Mouse (Mus musculus) embryonic facial prominence, embryonic 15.5 days (tissue): ENCODE data around the gene Rbm20. TPM values are rescaled to one million over a fixed set of nuclear protein-coding genes. Genes with fewer than 3 reads are reported as not detected.
"Not testable (repeated sequence)": the region's sequence is repeated elsewhere in the genome, so short reads cannot be mapped to it uniquely, and the experiment has no call there.

Source experiments
- ATAC-seq: fragments of 200-750 bp; cut with Nextera tagmentation; 2 replicates; pipeline ENCODE4 v1.8.0; 2017; ENCODE audit warnings: low read depth, moderate TSS enrichment; ENCODE audit not compliant: insufficient number of reproducible peaks, low FRiP score, low TSS enrichment
- H3K27ac ChIP-seq: fragments of 300-500 bp; sonication (generic); replicated peaks from 2 replicates; pipeline ENCODE4 v1.5.1; 2015; ENCODE audit warnings: mild to moderate bottlenecking, inconsistent platforms
- H3K27me3 ChIP-seq: fragments of 300-500 bp; sonication (generic); 2 replicates; pipeline ENCODE4 v1.6.1; 2015; ENCODE audit warnings: inconsistent platforms
- H3K36me3 ChIP-seq: fragments of 300-500 bp; sonication (generic); 2 replicates; pipeline ENCODE4 v1.6.1; 2015; ENCODE audit warnings: mild to moderate bottlenecking, inconsistent platforms
- H3K4me1 ChIP-seq: fragments of 300-500 bp; sonication (generic); 2 replicates; pipeline ENCODE4 v1.6.1; 2015; ENCODE audit warnings: inconsistent platforms
- H3K4me2 ChIP-seq: fragments of 300-500 bp; sonication (generic); replicated peaks from 2 replicates; pipeline ENCODE4 v1.6.1; 2015; ENCODE audit warnings: mild to moderate bottlenecking, inconsistent platforms
- H3K4me3 ChIP-seq: fragments of 300-500 bp; sonication (generic); replicated peaks from 2 replicates; pipeline ENCODE4 v1.5.1; 2015; ENCODE audit warnings: mild to moderate bottlenecking, inconsistent platforms
- H3K9ac ChIP-seq: fragments of 300-500 bp; sonication (generic); 2 replicates; pipeline ENCODE4 v1.6.1; 2015; ENCODE audit warnings: inconsistent platforms
- H3K9me3 ChIP-seq: fragments of 300-500 bp; sonication (generic); replicated peaks from 2 replicates; pipeline ENCODE4 v1.6.1; 2016; ENCODE audit warnings: inconsistent platforms
- WGBS: fragments of 180-500 bp; shearing (Covaris S2); methylation state at CpG from one replicate; pipeline ENCODE4 v1.1.7; 2015; 5-methylcytosine and 5-hydroxymethylcytosine counted together
- polyA plus RNA-seq: library from polyadenylated mRNA; unstranded; fragments of >200 nt; fragmentation: Nextera tagmentation; extraction: Ambion mirVana; gene quantifications from 2 replicates; pipeline ENCODE4 v1.2.1, GENCODE M21; 2015

The Rbm20 gene
- polyA plus RNA-seq, 1 experiment from 2014 or later, result 5.5 TPM

DNA sequence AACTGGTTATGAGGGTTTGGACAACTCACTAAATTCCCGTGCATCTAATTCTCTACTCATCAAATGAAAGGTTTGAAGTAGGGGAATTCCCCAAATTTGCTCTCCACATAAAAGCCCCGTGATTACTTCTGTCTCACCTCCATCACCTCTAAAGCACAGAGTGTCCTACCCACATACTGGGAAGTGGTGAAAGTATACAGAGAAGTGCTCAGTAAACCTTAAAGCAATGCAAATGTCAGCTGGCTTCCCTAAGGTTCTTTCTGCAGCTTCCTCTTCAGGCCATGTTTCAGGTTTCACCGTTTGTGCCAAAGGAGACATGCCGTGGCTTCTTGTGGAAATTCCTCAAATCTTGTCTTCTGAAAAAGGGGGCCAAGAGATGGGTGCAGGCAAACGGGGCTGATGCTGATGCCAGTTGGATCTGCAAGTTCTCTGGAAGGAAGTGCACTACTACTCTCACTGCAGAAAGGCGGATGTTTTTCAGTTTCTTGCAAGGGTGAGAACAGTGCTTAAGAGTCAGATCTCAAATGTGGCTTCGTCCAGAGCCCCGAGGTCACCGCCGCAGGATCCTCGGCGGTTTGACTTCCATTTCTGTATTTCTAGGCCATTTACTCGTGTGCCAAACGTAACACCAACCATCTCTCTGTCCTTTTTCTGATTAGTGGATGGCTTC, 223.0 kb downstream of the Rbm20 start:
- H3K36me3 ChIP-seq, result no peaks in the 10 kb centered on the region
- no peak for ATAC-seq
- no peak overlapping the region for H3K4me2 ChIP-seq
- peaks cover 45% of the 10 kb centered on the region for H3K4me1 ChIP-seq
- WGBS, result 73% methylated on average over 14 of the region's 14 CpGs
- 0 out of 2 replicates have a peak overlapping the region, but pooled peaks have one; percentile 24 for H3K27ac ChIP-seq
- H3K9ac ChIP-seq, result no peak overlapping the region
- H3K27me3 ChIP-seq, result no peaks in the 10 kb centered on the region
- H3K4me3 ChIP-seq, result no peak overlapping the region
- no peaks in the 10 kb centered on the region for H3K9me3 ChIP-seq

DNA sequence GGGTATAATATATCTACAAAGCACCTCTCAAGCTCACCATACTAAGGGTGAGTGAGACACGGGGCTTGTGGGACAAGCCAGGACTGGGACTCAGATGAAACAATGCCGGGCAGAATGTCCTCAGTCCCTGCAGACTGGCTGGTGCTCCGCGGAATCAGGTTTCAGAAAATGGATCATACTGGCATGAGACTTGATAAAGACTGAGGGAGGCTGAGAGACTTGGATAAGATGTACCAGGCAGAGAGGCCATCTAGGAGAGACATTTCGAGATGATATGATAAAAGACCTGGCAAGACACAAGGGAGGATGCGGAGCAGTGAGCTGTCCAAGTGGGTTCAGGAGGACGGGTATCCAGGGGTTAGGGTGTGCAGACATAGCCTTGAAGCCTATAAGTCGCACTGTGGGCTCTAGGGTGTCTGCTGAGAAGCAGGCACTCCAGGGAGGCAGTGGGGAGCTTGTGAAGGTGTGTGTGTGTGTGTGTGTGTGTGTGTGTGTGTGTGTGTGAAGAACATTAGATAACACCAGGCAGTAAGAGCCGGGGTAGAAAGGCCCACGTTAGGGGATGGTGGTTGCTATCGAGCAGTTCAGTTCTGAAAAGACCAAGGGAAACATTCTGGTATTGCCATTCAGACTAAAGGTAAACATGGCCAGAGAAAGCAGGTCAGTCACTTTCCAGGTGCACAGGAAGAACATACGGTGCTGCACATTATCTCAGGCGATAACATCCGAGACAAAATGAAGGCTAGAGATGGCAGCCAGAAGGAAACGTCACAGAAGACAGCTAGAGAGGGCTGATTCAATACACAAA, 225.0 kb downstream of the Rbm20 start:
- H3K9ac ChIP-seq, result no peak overlapping the region; the same call in 1 of the 2 replicates
- H3K27me3 ChIP-seq, result no peaks in the 10 kb centered on the region
- peak overlapping the region; percentile 95 for H3K27ac ChIP-seq
- peak overlapping the region; percentile 79 for H3K4me2 ChIP-seq
- no peaks in the 10 kb centered on the region for H3K9me3 ChIP-seq
- no peaks in the 10 kb centered on the region for H3K36me3 ChIP-seq
- peak overlapping the region; percentile 98 for H3K4me3 ChIP-seq
- 52% methylated on average over 15 of the region's 15 CpGs for WGBS
- no peak for ATAC-seq
- H3K4me1 ChIP-seq, result peaks cover 44% of the 10 kb centered on the region

DNA sequence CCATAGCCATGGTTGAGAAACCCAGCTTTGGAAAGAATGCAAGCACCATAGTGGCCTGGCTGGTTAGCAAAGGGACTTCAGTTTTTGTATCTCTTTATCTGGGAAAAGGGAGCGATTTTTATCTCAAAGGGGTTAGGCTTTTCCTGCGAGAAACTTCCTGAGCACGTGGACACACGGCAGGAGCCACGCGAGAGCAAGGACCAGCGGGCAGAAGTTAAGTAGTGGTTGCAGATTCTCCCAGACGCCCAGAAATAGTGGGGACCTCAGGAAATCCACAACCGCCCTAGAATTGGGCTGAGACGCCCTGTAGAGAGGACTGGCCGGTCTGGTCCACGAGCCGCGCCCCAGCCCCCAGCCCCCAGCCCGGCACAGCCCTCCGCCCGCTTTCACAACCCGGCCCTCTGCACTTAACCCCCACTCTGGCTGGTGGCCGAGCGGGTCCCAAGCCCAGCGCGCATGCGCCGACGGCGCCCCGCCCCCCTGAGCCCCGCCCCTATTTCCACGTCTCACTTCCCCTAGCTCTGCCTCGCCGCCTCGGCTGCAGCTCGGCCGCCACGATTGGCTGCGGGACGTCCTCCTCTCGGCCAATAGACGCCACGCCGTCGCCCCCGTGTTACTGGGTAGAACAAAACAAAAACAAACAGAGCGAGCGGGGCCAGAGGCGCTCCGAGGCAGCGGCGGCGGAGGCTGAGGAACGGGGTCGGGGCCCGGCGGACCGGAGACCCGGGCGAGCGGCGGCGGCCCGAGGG, 225.8 kb downstream of the Rbm20 start:
- peak; percentile 97 for ATAC-seq
- Histone ChIP-seq H3K27ac (peak overlapping the region; percentile 95), H3K9ac (peak overlapping the region; percentile 86), H3K9me3 (no peaks in the 10 kb centered on the region), H3K4me1 (peaks cover 42% of the 10 kb centered on the region), H3K4me2 (peak overlapping the region; percentile 79), H3K27me3 (no peaks in the 10 kb centered on the region), H3K4me3 (peak overlapping the region; percentile 98), H3K36me3 (no peaks in the 10 kb centered on the region)
- 1% methylated on average over 54 of the region's 61 CpGs for WGBS

DNA sequence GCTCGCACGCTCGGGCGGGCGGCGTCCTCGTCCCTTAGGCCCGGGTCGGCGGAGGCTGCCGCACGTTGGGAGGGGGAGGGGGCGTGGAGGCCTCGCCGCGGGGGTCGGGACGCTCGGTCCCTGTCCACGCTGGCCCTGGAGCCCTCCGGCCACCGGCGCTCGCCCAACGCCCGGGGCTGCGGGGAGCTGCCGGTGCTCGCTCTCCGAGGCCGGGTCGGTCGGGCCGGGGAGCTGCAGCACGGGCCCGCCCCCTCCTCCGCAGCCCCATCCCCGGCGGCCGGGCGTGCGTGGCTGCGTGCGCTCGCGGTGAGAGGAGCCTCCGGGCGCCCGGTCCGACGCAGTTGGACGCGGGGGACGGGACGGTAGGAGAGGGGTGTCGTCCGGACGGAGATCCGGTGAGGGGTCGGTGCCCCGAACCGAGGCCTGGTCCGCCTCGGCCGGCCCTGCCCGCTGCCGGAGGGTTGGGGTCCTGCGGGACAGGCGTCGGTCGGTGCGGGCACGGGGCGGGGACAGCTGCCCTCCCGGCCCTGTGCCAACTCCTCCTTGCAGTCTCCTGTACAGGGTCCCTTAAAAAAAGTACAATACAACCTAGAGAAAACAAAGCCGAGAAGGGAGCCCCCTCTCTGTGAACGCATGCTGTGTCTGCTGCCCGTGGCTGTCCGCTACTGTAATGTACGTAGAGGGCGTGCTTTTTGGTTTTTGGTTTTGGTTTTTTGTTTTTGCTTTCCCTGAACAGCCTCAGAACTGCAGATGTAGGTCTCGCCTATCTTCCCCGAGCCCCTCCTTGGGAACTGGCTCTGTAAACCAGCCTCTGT, 226.6 kb downstream of the Rbm20 start:
- H3K27me3 ChIP-seq, result no peaks in the 10 kb centered on the region
- H3K9ac ChIP-seq, result peak overlapping the region; percentile 86
- H3K4me2 ChIP-seq, result peak overlapping the region; percentile 79
- peak overlapping the region; percentile 95 for H3K27ac ChIP-seq
- H3K4me3 ChIP-seq, result peak overlapping the region; percentile 98
- H3K4me1 ChIP-seq, result peaks cover 34% of the 10 kb centered on the region
- WGBS, result under 1% methylated on average over 62 of the region's 83 CpGs
- ATAC-seq, result peak; percentile 66
- no peaks in the 10 kb centered on the region for H3K9me3 ChIP-seq
- no peaks in the 10 kb centered on the region for H3K36me3 ChIP-seq

DNA sequence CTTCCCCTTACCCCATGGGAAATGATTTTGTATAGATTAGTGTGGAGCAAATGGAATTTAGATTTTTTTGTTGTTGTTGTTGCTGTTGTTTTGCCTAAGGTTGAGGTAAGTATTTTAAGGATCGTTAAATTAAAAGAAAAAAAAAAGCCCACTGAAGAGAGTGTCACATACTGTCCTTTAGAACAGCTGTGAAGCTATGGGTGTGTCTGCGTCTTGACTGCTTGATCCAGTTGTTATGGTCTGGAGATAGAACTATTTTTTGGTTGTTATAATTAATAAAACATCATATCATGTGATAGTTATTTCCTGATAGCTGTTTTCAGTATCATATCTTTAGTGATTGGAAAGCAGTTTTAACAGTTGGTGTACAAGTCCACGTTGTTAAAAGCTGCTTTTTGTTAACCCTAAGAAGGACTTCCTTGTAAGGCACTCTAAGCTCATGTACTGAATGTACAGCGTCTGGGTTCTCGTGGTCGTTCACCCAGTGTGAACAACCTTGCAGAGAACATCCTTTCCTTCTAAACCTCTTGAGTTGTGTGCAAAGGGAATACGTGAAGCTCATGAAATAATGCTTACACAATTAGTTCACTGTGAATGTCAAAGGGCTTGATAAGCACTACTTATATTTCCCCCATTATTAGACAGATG, 227.9 kb downstream of the Rbm20 start:
- no peaks in the 10 kb centered on the region for H3K9me3 ChIP-seq
- peaks cover 23% of the 10 kb centered on the region for H3K4me1 ChIP-seq
- WGBS, result 44% methylated on average over 7 of the region's 7 CpGs
- peak overlapping the region; percentile 79 for H3K4me2 ChIP-seq
- no peaks in the 10 kb centered on the region for H3K27me3 ChIP-seq
- no peak overlapping the region for H3K9ac ChIP-seq
- H3K27ac ChIP-seq, result no peak overlapping the region
- H3K4me3 ChIP-seq, result peak overlapping the region; percentile 98
- H3K36me3 ChIP-seq, result peaks cover 8% of the 10 kb centered on the region
- ATAC-seq, result no peak

DNA sequence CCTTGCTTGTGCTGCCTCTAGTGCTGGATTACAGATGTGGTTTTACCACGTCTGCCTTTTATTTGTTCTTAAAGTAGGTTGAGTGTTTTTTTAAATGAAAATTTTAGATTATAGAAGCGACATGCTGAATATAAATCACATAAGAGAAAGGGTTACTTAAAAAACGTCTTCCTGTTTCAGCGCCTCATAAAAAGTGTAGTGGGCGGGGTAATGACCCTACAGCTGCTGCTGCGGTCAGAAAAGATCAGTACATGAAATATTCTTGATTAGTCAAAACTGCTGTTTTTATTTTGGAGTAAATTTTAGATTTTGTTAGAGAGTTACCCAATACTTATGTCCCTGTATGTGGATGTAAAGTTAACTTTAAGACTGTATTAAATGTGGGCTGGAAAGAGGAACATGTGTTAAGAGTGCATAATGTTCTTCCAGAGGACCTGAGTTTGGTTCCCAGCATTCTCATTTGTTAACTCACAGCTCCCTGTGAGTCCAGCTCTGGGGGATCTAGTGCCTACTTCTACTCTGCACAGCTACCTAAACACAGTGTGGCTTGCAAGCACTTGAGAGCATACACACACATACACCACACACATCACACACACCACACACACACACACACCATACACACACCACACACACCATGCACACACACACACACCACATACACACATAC, 229.1 kb downstream of the Rbm20 start:
- no peak for ATAC-seq
- Histone ChIP-seq H3K4me3 (peak overlapping the region; percentile 98; the same call in 1 of the 2 replicates), H3K27me3 (no peaks in the 10 kb centered on the region), H3K4me1 (peaks cover 16% of the 10 kb centered on the region), H3K36me3 (peaks cover 11% of the 10 kb centered on the region), H3K9me3 (no peaks in the 10 kb centered on the region), H3K4me2 (peak overlapping the region; percentile 79), H3K9ac (no peak overlapping the region), H3K27ac (no peak overlapping the region)
- WGBS, result 39% methylated on average over 6 of the region's 6 CpGs

DNA sequence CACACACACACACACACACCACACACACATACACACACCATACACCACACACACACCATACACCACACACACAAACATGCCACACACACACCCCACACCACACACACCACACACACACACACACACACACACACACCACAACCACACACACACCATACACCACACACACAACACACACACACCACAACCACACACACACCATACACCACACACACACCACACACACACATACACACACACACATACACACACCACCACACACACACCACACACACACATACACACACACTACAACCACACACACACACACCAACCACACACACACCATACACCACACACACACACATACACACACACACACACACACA, 229.6 kb downstream of the Rbm20 start:
- not testable (repeated sequence) for H3K27ac ChIP-seq, H3K4me2 ChIP-seq, H3K9me3 ChIP-seq, H3K27me3 ChIP-seq, H3K9ac ChIP-seq, H3K4me3 ChIP-seq, ATAC-seq
- Histone ChIP-seq H3K4me1 (peaks cover 16% of the 10 kb centered on the region), H3K36me3 (peaks cover 15% of the 10 kb centered on the region)

DNA sequence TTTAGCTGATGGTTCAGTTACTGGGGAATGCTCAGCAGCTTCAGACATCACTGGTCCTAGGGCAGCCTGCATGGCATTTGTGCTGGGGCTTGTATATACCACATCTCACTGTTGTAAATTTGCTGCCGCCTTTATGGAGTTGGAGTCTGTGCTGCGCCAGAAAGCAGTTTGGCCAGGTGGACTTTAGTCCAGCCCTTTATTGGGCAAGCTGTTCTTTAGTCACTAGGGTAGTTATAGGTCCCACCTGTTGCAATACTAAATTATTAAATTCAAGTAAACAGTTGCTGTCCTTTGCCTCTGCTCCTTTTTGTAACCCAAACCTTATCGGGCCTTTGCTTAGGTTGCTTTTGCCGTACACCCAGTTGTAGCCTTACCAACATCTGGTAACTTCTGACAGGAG, 237.8 kb downstream of the Rbm20 start:
- 91% methylated on average over 4 of the region's 4 CpGs for WGBS

More for the DNA sequence above, 237.8 kb downstream of the Rbm20 start:
- no peak overlapping the region for H3K4me3 ChIP-seq
- peaks cover 78% of the 10 kb centered on the region for H3K36me3 ChIP-seq
- H3K4me1 ChIP-seq, result no peaks in the 10 kb centered on the region
- H3K9ac ChIP-seq, result no peak overlapping the region
- H3K9me3 ChIP-seq, result no peaks in the 10 kb centered on the region
- H3K27ac ChIP-seq, result no peak overlapping the region
- ATAC-seq, result no peak
- no peak overlapping the region for H3K4me2 ChIP-seq
- no peaks in the 10 kb centered on the region for H3K27me3 ChIP-seq
